Mouse (Mus musculus): ENCODE results near the gene Dync2li1.

Dync2li1 gene

DNA sequence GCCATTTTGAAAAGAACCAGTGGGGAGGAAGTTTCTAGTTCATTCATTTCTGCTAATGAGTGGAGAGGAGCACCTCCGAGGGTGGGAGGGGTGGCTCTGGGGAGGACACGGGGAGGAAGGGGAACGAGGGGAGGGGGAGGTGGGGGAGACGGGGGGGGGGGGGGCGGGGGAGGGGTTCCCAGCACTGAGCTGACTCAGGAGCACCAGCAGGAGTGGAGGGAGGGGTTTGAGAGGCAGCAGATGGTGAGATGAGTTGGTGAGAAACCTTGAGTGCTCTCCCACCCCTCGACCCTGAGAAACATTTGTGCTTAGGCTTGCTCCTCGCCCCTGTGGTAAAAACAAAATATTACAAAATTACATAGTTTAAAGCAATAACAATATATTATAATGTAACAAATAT, 19.6 kb downstream of the Dync2li1 start:
- in situ Hi-C loops (cut with MboI, MseI) = no loop called here

DNA sequence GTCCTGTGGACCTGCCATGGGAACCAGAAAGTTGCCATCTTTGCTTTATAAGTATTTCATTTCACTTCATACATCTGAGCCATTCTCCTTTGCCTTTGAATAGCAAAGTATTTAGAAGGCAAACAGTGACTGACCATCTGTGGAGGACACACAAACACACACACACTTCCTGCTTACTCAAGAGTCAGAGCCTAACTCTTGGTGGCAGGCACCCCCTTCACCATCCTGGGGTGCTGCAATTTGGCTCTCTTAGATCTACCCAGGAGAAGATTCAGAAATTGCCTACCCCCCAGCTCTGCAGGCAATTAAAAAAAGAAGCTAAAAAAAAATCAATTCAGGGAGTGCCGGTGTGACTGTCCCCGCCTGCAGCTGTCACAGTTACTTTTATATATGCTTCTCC, 20.2 kb downstream of the Dync2li1 start:
- in situ Hi-C loops (cut with MboI, MseI) = no loop called here

DNA sequence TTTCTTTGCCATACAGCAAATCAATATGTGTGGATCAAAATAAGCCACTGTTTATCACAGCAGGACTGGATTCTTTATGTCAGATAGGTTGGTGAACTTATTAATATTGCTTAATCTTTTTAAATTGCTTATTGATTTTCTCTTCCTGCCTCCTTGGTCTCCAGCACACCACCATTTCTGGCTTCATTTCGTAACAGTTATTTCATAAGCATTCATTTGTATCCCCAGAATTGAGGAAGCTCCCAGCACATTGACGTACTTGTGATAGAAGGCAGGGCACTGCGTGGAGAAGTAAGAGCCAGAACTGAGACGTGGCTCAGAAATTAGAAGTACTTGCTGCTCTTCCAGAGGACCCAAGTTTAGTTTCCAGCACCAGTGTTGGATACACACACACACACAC, 21.3 kb downstream of the Dync2li1 start:
- in situ Hi-C loops (cut with MboI, MseI) = no loop called here

DNA sequence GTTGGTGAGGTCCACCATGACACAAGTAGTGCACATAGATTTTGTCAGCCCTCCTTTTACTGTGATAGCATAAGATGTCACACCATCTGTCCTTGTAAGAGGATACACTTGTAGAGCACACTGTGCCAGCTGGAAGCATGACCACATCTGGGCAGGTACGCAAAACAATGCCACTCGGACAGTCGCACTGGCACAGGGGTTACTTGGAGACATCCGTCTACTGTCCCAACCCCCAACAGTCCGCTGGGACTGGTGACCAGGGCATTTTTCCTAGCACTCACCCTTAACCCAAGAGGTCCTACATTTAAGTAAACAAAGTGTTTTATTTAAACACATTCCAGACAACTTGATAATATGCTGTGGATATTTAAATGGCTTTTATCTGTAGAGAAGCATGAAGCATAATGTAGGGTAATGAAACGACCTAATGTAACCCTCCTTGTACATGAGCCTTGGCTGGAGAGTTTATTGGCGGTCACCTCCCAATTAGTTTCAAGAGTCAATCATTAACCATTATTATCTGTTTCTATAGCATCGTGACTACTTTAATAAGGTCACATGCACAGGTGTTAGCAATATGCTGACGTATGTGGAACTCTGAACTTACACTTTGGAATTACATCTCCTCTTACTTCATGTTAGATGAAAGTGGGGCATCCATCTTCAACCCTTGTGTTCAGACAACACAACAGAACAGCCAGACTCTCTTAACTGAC, 24.2 kb downstream of the Dync2li1 start:
- in situ Hi-C loops (cut with MboI, MseI) = loop anchor here in 1 of 2 experiments (5.0 kb wide), 1 partner anchor 37 kb away; no protein-coding TSS in a partner anchor

DNA sequence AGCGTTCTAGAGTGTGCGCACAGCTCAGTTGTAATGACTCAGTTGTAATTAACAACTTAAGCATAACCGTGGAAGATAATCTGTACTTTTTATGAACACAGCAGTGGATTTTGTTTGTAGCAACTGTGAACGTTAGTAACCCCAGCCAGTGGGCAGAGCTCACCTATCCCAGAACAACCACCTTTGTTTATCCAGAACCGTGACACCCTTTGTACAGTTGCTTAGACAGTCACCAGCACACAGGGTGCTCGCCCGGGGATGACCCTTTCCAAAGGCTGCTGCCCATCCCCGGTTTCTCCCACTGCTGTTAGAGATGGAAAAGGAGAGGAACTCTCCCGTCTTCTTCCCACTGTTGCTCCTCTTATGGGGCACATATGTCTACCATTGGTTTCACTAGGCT, 27.2 kb downstream of the Dync2li1 start:
- in situ Hi-C loops (cut with MboI, MseI) = loop anchor here in 1 of 2 experiments (5.0 kb wide), 1 partner anchor 34 kb away; no protein-coding TSS in a partner anchor

DNA sequence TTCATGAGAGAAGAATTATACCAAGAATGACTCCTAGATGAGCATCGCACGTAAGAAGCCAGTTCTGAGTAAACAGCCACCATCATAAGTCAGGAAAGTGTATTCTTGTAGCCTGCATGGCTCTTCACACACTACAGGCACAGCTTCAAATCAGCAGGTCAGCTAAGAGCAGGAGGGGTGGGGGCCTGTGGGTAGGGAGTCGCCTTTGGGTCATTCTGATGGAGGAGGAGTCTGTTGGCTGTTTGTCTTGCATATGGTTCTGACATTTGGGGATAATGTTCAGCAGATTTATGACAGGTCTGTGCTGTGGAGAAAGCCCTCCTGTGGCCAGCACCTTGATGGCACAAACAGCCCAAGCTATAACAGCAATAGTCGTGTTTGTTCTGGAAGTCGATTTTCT, 29.9 kb downstream of the Dync2li1 start:
- in situ Hi-C loops (cut with MboI, MseI) = no loop called here

DNA sequence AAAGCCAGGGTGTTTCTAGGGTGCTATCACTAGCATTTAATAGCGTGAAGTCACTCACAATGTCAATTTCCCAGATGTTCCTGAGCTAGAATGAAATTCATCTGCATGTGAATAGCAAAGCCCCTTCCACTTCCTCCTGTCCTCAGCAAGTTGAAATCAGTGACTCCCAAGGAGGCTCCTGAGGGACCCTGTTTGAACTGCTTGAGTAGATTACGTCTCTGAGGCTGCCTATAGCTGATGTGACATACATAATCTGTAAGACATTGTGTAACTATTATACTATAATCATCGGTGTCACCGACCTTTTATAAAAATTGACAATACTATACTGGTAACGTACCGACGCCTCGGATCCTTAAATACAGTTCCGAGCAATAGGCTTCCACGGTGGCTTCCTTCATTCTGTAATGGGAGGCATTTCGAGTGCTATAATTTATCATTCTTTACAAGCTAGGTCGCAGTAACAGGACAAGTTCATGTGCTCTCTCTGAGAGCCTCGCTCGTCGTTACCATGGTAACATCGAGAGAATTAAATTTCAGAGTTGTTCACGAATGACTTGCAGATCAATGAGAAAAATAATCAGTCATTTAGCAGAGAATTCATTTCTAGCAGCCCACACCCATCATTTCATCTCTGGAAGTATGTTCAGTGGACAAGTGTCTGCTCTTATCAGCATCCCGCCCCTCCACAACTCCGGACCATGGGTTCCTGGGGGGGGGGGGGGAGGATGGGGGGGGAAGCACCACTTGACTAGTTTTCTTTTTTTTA, 30.5 kb downstream of the Dync2li1 start:
- in situ Hi-C loops (cut with MboI, MseI) = no loop called here

DNA sequence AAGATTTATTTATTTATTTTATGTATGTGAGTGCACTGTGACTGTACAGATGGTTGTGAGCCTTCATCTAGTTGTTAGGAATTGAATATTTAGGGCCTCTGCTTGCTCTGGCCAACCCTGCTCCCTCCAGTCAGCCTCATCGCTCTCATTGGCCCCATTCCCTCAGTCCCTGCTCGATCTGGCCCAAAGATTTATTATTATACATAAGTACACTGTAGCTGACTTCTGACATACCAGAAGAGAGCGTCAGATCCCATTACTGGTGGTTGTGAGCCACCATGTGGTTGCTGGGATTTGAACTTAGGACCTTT, 31.1 kb downstream of the Dync2li1 start:
- in situ Hi-C loops (cut with MboI, MseI) = no loop called here

DNA sequence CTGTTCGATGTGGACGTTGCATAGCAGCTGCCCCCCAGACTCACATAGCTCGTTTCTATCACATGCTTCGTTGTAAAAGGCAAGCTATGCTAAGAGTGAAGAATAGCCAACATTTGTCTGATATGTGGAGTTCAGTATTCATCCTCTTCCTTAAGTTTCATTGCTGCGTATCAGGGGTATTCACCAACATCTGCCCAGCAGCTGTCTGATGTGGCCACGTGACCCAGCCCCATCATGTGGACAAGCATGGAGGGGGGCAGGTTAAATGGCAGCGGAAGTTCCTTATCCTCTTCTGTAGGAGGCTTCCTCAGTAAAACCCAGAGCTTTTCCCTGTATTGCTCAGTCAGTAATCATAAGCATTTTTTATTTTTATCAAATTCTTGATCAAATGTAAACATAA, 31.5 kb downstream of the Dync2li1 start:
- in situ Hi-C loops (cut with MboI, MseI) = no loop called here

DNA sequence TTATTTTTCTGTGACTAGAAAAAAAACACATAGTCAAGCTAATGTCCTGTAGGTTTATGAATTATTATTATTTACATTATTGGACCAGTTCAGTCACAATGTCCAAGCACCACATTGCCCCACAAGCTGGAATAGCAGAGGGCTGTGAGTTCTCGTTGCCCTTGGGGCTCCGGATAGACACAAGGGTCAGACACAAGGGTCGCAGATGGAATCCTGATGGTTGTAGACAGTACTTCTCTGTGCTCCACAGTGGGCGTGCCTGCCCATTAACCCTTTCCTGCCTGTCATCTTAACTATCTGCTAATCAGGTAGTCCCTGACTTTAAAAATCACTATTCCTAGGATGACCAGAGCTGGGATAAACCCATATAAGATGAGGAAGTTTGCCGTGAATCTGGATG, 31.9 kb downstream of the Dync2li1 start:
- in situ Hi-C loops (cut with MboI, MseI) = no loop called here

DNA sequence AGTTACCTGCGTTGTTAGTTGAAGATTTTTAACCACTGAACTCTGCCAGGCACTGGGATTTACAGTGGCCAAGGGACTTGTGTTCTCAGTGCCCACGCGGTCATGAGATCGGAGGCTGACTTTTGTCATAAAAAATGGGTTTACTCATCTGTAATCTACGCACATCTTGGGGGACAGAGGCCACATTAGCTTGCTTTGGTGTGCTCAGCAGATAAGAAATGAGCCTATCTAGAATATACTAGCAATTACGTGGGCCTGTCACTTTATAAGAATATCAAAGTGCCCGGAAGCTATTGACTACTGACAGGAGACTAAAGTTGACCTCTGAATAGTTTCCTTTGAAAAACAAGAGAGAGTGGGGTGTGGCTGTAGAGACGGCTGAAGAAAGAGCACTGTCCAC, 32.7 kb downstream of the Dync2li1 start:
- in situ Hi-C loops (cut with MboI, MseI) = no loop called here

DNA sequence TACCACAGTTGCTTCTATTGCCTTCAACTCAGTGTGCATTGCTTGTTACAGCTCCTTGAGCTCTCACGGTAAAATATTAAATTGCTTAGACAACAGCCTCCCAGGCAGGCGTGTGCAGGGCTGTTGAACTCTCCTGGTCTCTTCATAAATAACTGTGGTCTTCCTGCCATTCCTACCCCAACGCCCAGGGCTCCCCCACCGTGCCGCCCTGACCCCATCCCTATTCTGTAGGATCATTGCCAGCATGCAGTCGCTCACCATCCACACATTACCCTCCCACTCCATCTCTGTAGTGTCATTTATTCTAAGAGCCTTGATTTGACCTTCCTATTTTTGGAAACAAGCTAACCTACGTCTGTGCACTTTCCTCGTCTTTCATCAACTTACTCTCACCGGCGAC, 38.8 kb downstream of the Dync2li1 start:
- in situ Hi-C loops (cut with MboI, MseI) = no loop called here

DNA sequence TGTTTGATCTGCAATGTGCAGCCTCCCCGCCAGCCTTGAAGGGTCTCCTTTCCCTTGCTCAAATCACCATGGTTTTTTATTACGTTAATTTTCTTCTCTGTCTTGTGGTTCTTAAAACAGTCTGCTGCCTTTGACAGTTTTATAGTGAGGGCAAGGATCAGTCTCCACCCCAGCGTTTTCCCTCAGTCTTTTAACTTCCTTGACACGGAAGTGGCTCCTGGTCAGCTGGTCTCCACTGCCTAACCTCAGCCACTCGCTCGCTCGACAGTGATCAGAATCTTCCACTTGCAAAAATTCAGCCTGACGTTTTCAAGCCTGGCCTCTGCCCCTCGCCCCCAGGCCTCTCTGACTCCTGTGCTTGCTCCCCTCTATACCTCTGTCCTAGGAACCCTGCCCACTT, 39.4 kb downstream of the Dync2li1 start:
- in situ Hi-C loops (cut with MboI, MseI) = no loop called here

DNA sequence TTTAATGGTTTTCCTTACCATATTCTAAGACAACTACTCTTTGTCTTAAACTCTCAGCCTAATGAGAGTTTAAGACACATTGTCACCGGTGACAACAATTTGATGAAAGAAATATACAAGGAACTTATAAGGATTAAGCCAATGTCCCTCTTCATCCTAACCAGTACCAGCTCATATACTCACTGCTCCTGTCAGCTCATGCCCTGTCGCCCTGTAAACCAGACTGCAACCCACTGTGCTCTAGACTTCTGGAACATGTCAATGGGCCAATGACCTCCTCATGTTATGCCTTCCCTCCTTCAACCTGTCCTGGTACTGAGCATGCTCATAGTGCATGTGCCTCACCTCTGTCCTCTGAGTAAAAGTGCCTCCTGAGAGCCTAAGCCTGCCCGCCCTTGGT, 41.6 kb downstream of the Dync2li1 start:
- in situ Hi-C loops (cut with MboI, MseI) = no loop called here

DNA sequence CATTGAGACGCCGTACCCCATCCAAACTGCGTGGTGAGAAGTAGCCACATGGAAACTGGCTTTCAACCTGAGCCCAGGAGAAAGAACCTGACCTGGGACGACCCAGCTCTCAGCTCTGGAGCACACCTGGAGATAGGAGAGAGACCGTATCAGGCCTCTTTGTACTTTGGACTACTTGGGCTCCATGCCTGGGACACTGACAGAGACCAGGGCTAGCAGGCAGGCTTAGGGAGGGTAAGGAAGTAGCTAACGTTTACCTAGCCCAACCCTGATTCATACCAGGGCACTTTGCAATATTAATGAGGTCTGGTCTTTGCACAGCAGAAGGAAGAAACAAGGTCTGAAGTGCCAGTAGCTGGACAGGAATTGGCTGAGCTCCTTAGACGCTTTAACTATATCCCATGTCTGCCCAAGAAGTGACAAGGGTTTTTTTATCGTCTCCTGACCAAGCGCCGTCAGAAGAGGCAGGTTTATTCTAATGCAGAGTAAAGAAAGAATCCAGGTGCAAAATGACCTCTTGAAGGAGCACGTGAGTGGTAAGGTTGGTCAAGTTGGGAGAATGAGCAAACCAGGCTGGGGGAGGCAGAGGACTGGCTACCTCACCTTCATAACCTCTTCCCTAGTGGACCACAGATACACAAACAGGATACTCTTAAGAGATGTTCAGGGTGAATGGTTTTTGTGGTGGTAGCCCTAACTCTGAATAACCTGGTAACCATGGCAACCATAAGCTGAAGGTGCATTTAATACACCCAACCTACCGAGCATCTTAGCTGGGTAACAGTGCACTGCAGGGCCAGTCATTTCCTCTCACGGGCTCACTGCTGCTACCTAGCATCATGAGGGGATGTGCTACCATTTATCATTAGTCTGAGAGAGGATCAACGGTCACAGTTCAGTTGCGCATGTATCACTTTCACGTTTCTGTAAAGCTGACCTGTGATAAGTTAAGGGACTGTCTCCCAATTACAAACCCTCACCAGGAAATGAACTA, 46.4 kb downstream of the Dync2li1 start:
- in situ Hi-C loops (cut with MboI, MseI) = no loop called here

DNA sequence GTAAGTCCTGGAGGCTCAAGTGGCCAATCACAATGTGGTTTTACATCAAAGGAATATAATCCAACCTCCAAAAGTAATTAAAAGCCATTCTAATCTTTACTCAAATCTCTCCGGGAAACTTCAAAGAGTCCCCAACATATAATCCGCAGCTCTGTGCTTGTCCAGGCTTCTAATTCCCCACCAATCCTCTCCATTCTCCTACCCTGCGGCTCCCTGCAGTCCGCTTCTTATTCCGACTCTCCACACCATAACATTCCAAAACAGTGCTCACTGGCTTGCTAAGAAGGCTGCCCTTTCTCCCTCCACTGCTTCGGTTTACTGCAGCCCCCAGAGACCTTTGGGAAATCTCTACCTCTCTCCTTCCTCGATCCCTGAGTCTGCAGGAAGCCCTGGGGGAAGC, 47.8 kb downstream of the Dync2li1 start:
- in situ Hi-C loops (cut with MboI, MseI) = no loop called here

DNA sequence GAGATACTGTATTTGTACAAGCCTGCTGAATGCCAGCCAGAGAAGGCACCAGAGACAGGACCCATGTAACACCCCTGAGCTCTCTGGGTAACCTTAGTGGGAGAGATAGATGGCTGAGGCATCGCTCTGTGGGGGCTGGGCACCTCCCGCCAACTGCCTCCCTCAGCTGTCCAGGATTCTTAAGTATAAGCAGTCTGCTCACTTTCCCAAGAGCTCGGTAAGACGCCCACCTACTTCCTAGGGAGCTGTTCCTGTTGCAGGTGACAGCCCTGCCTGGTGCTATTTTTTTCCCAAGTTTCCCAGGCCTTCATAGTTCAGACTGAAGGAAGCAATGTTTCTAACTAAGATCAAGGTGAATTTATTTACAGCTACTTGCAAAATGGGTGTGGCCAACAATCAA, 48.9 kb downstream of the Dync2li1 start:
- in situ Hi-C loops (cut with MboI, MseI) = no loop called here

DNA sequence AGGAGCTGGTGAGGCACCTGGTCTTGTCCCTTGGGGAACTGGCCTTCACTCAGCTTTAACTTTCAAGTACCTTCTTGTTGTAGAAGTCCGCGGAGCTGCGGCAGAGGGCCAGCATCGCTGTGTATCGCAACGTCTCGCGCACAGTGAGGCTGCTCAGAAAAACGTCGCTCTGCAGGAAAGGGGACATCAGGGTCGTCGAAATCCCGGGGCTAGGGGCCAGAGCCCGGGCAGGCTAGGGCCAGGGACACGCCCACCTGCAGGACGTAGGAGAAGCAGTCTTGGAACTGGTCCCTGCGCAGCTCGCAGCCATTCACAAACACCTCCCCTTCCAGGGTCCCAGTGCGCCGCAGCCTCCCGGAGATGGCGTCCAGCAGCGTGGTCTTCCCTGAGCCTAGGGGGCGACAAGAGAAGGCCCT, 49.7 kb downstream of the Dync2li1 start, which contains the start of gene Abcg8:
Gene Abcg8, plus strand, starts transcription at position 352 of the 416 bp plus-strand sequence.
- in situ Hi-C loops (cut with MboI, MseI) = no loop called here

DNA sequence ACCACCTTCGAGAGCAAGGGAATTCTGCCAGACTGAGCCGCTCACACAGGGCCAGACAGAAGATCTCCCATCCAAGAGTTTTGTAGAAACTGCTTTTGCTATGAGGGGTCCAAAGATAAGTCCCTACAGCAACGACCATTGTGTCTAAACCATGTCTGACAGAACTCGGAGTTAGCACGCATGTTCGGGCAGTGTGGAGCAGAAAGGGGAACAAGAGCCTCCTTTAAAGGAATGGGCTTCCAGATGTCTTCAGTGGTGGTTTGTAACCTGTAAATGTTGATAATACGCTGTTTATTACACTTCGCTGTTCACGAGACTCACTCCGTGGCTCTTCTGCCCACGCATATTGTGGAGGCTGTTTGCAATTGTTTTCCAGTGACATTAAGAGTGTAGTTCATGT, 51.3 kb downstream of the Dync2li1 start:
- in situ Hi-C loops (cut with MboI, MseI) = no loop called here

DNA sequence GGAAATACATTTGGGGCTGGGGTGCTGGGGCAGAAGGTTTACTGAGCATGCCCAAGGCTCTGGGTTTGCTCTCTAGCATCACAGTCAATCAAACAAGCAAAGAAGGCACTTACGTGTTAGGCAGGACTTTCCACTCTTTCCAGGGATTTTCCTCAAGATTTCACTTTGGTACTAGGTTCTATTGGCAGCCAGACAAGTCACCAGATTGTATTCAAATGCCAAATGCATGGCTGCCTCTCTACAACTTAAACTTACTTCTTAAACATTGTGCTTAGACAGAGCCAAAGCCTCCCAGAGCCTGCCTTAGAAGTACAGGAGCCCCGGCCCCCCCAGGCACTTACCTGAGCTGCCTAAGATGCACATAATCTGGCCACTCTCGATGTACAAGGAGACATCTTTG, 55.4 kb downstream of the Dync2li1 start:
- in situ Hi-C loops (cut with MboI, MseI) = loop anchor here in 1 of 2 experiments (10.0 kb wide), 1 partner anchor 1223 kb away; no protein-coding TSS in a partner anchor
